Mouse (Mus musculus): Measurements from ENCODE around the gene Arhgap23. TPM values are rescaled to one million over a fixed set of nuclear protein-coding genes. Genes with fewer than 3 reads are reported as not detected.
A peak's percentile ranks its signal among the peaks of the same experiment; 100 is the strongest.

The Arhgap23 gene
- polyA plus RNA-seq, 1 experiment from 2014 or later, result 3.5 TPM

GRCm38 (mm10) chr11:97438868-97439267, 23.5 kb downstream of the Arhgap23 start:
- no peaks in the 10 kb centered on the region for H3K9me3 ChIP-seq (ENCODE audit: control insufficient read depth)
- H3K27ac ChIP-seq (ENCODE audit: low read depth, low read length), result peak overlapping the region; percentile 79
- no peak for TF ChIP-seq CTCF (IDR thresholded peaks at IDR 0.05; ENCODE audit: low read depth)
- H3K4me2 ChIP-seq (replicated peaks; ENCODE audit: low read depth), result 0 out of 2 replicates have a peak overlapping the region, but pooled peaks have one; percentile 9
- H3K9ac ChIP-seq (ENCODE audit: low read depth, low read length), result no peak overlapping the region
- no peaks in the 10 kb centered on the region for H3K27me3 ChIP-seq (replicated peaks; ENCODE audit: control insufficient read depth, insufficient read depth, low read length)
- 47% methylated on average over 9 of the region's 9 CpGs for WGBS
- ATAC-seq, result no peak
- peaks cover 12% of the 10 kb centered on the region for H3K4me1 ChIP-seq (replicated peaks; ENCODE audit: control insufficient read depth, insufficient read depth, low read length)
- no peaks in the 10 kb centered on the region; the same call in 1 of the 2 replicates for H3K36me3 ChIP-seq (ENCODE audit: control insufficient read depth, insufficient read depth)
- H3K4me3 ChIP-seq (ENCODE audit: low read depth, low read length), result no peak overlapping the region

DNA sequence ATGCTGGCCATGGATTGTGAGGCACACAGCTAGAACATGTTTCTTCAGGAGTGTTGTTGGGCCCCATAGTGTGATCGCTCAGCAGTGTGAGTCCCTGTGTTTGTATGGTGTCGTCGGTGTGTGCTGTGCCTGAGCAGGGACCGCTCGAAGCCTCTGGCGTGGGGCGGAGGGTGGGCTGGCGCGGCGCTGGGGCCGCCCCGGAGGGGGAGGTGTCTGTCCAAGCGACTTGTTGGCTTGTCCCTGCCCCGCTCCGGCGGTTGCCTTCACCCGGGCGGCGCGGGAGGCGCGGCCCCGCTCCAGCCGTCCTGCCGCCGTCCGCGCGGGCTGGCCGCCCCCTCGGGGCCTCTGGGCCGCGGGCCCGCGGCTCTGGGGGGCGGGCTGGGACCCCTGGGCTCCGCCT, 24.6 kb downstream of the Arhgap23 start:
- ATAC-seq, result no peak
- Histone ChIP-seq H3K27ac (ENCODE audit: low read depth, low read length) (peak overlapping the region; percentile 74), H3K36me3 (ENCODE audit: control insufficient read depth, insufficient read depth) (peaks cover 9% of the 10 kb centered on the region; the same call in 1 of the 2 replicates), H3K4me1 (replicated peaks; ENCODE audit: control insufficient read depth, insufficient read depth, low read length) (peaks cover 12% of the 10 kb centered on the region), H3K4me3 (ENCODE audit: low read depth, low read length) (peak overlapping the region; percentile 65), H3K9ac (ENCODE audit: low read depth, low read length) (peak overlapping the region; percentile 67), H3K4me2 (replicated peaks; ENCODE audit: low read depth) (peak overlapping the region; percentile 89), H3K9me3 (ENCODE audit: control insufficient read depth) (no peaks in the 10 kb centered on the region), H3K27me3 (replicated peaks; ENCODE audit: control insufficient read depth, insufficient read depth, low read length) (no peaks in the 10 kb centered on the region)
- WGBS, result under 1% methylated on average over 26 of the region's 37 CpGs
- no peak for TF ChIP-seq CTCF (IDR thresholded peaks at IDR 0.05; ENCODE audit: low read depth)

DNA sequence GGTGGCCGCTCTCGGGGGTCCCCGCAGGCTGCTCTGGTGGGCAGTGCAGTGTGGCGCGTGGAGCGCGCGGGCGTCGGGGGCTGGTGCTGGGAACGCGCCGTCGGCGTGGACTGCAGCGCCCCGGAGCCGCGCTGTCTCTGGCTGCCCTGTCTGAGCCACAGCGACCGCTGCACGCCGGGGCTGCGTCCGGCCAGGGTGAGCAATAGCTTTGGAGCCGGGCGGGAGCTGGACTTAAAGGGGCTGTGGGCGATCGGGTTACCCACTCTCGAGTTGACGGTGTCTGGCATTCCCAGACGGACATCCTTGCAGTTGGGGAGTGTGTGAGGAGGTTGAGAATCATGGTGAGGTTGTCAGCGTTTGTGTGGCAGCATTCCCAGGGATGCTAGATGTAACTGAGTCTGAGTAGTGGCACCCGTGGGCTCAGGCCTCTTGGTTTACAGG, 25.1 kb downstream of the Arhgap23 start:
- Histone ChIP-seq H3K4me1 (replicated peaks; ENCODE audit: control insufficient read depth, insufficient read depth, low read length) (peaks cover 12% of the 10 kb centered on the region), H3K9ac (ENCODE audit: low read depth, low read length) (peak overlapping the region; percentile 67), H3K27ac (ENCODE audit: low read depth, low read length) (peak overlapping the region; percentile 74), H3K36me3 (ENCODE audit: control insufficient read depth, insufficient read depth) (peaks cover 14% of the 10 kb centered on the region; the same call in 1 of the 2 replicates), H3K27me3 (replicated peaks; ENCODE audit: control insufficient read depth, insufficient read depth, low read length) (no peaks in the 10 kb centered on the region), H3K4me3 (ENCODE audit: low read depth, low read length) (peak overlapping the region; percentile 65), H3K9me3 (ENCODE audit: control insufficient read depth) (no peaks in the 10 kb centered on the region), H3K4me2 (replicated peaks; ENCODE audit: low read depth) (peak overlapping the region; percentile 89)
- 2% methylated on average over 34 of the region's 34 CpGs for WGBS
- ATAC-seq, result no peak
- TF ChIP-seq CTCF (IDR thresholded peaks at IDR 0.05; ENCODE audit: low read depth), result no peak

DNA sequence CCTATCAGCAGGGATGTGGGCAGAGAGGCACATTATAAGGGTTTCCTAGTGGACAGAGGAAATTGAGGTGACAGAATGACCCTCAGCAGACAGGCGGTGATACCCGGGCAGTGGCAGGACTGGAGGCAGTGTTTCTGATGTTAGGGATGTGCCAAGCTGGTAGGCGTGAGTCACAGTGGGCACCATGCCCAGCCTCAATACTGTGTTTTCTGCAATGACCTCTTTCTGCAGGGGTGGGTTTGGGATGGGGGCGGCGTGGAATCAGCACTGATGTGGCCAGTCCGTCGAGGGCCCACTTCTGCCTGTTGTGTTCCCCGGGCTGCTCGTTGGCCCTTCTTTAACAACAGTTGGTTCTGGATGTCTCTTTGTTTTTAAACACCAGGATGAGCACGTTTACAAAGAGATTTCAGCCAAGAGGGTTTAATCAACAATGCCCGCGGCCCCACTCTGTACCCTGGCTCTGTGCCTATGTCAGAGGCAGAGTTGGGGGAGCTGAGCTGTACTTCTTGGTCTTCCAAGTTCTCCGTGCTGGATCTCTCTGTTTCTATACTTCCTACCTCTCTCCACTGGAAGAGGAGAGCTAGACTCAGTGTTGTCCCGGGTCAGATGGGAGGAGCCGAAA, 25.8 kb downstream of the Arhgap23 start:
- H3K27me3 ChIP-seq (replicated peaks; ENCODE audit: control insufficient read depth, insufficient read depth, low read length), result no peaks in the 10 kb centered on the region
- no peaks in the 10 kb centered on the region for H3K9me3 ChIP-seq (ENCODE audit: control insufficient read depth)
- TF ChIP-seq CTCF (IDR thresholded peaks at IDR 0.05; ENCODE audit: low read depth), result no peak
- H3K4me3 ChIP-seq (ENCODE audit: low read depth, low read length), result peak overlapping the region; percentile 65
- H3K27ac ChIP-seq (ENCODE audit: low read depth, low read length), result 0 out of 2 replicates have a peak overlapping the region, but pooled peaks have one; percentile 74
- H3K4me1 ChIP-seq (replicated peaks; ENCODE audit: control insufficient read depth, insufficient read depth, low read length), result peaks cover 12% of the 10 kb centered on the region
- 44% methylated on average over 15 of the region's 15 CpGs for WGBS
- H3K36me3 ChIP-seq (ENCODE audit: control insufficient read depth, insufficient read depth), result peaks cover 20% of the 10 kb centered on the region; the same call in 1 of the 2 replicates
- no peak for ATAC-seq
- H3K9ac ChIP-seq (ENCODE audit: low read depth, low read length), result no peak overlapping the region
- peak overlapping the region; percentile 89 for H3K4me2 ChIP-seq (replicated peaks; ENCODE audit: low read depth)

DNA sequence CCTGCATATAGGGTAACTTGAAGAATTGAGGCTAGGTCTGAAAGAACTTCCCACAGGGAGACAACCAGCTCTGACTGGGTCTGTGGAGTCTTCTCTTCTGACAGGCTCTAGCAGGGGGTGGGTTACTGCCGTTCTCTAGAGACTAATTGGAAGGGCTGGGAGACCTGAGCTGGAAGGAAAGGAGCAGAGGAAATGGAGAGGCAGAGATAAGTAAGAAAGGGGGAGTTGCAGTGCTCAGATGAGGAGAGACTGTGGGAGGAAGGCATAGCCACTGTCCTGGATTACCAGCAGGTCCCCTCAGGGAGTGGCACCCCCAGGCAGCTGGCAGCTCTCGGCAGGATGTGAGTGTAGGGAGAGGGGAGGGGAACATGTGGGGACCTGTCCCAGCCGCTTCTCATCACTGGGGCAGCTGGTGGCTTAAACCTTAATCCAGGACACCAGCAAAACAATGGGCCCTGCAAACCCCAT, 26.4 kb downstream of the Arhgap23 start:
- Histone ChIP-seq H3K27ac (ENCODE audit: low read depth, low read length) (no peak overlapping the region), H3K4me2 (replicated peaks; ENCODE audit: low read depth) (peak overlapping the region; percentile 89), H3K9me3 (ENCODE audit: control insufficient read depth) (no peaks in the 10 kb centered on the region), H3K9ac (ENCODE audit: low read depth, low read length) (no peak overlapping the region), H3K27me3 (replicated peaks; ENCODE audit: control insufficient read depth, insufficient read depth, low read length) (no peaks in the 10 kb centered on the region), H3K4me1 (replicated peaks; ENCODE audit: control insufficient read depth, insufficient read depth, low read length) (peaks cover 12% of the 10 kb centered on the region), H3K4me3 (ENCODE audit: low read depth, low read length) (peak overlapping the region; percentile 65), H3K36me3 (ENCODE audit: control insufficient read depth, insufficient read depth) (peaks cover 20% of the 10 kb centered on the region; the same call in 1 of the 2 replicates)
- no peak for TF ChIP-seq CTCF (IDR thresholded peaks at IDR 0.05; ENCODE audit: low read depth)
- ATAC-seq, result no peak
- 20% methylated on average over 3 of the region's 3 CpGs for WGBS

DNA sequence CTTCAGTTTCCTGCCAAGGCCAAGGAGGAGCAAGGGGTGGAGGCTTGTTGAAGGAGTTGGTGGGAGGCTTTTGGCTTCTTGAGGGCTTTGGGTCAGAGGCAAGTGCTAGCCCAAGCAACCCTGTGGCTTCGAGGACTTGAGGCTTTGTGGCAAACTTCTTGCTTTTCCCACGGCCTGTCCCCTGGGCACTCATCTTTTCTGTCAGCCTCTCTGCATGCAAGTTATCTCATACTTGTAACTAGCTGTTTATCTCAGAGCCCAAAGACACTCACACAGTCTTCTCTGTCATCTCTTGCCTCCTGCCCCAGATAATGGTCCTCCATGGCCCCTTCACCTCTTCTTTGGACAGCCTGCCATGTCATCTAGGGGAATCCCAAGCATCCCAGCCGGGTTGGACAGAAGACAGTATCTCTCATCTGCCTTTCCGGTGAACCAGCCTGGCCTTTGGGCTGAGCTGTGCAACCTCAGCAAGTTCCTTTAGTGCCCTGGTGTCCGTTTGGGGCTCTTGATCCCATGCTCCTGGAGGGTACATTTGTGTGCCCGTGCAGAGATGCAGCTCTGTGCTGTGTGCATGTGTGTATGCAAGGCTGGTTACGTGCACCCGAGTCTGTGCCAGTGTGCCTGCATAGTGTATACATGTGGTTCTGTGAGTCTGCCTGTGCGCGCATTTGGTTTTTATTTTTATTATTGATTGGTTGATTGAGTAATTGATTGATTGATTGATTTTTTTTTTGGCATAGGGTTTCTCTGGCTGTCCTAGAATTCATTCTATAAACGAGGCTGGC, 27.8 kb downstream of the Arhgap23 start:
- Histone ChIP-seq H3K27ac (ENCODE audit: low read depth, low read length) (no peak overlapping the region), H3K4me1 (replicated peaks; ENCODE audit: control insufficient read depth, insufficient read depth, low read length) (peaks cover 8% of the 10 kb centered on the region; the same call in 1 of the 2 replicates), H3K36me3 (ENCODE audit: control insufficient read depth, insufficient read depth) (peaks cover 20% of the 10 kb centered on the region; the same call in 1 of the 2 replicates), H3K4me3 (ENCODE audit: low read depth, low read length) (no peak overlapping the region), H3K9ac (ENCODE audit: low read depth, low read length) (no peak overlapping the region), H3K4me2 (replicated peaks; ENCODE audit: low read depth) (no peak overlapping the region), H3K27me3 (replicated peaks; ENCODE audit: control insufficient read depth, insufficient read depth, low read length) (no peaks in the 10 kb centered on the region), H3K9me3 (ENCODE audit: control insufficient read depth) (no peaks in the 10 kb centered on the region)
- no peak for TF ChIP-seq CTCF (IDR thresholded peaks at IDR 0.05; ENCODE audit: low read depth)
- 84% methylated on average over 11 of the region's 11 CpGs for WGBS
- no peak for ATAC-seq

Data from intestine, postnatal 0 days (tissue).